Mouse (Mus musculus) G1E (cell line): ENCODE measurements around the gene Itga1.

Experiments
- CTCF ChIP-seq: IDR thresholded peaks from 2 replicates; pipeline ENCODE4 v1.5.1; 2012; ENCODE audit warnings: low read depth, low read length, inconsistent platforms, mixed read lengths
- GATA1 ChIP-seq: IDR thresholded peaks from 2 replicates; pipeline ENCODE4 v1.6.1; 2012; ENCODE audit warnings: borderline replicate concordance, low read length, inconsistent platforms, mixed read lengths
- TAL1 ChIP-seq: conservative IDR thresholded peaks from 2 replicates; pipeline ENCODE4 v1.6.1; 2012; ENCODE audit warnings: low read depth, low read length, inconsistent platforms, mixed read lengths

DNA sequence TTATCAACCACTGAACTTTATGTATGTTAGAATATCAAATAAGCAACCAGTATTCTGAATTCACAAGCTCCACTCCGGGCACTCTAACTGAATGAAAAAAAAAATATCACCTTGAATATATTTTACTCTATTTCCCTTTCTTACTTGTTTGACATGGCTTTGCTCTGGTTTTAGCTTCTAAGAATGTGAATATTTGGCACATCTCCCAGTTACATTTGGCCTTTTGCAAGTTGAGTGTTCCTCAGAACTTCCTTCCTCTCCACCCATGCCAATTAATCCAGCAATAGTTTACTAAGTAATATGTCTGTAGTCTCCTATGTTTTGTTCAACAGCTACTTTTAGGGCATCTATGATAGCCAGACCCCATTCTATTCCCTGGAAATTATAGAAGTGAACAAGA, 48.8 kb upstream of the Itga1 start:
- TF ChIP-seq GATA1 (no peak), CTCF (no peak), TAL1 (no peak)
